9 mouse cellular contexts compared by ENCODE assay signal in genomic region chr1:66940903-66941302, GRCm38 (mm10). TPM values are rescaled to one million over a fixed set of nuclear protein-coding genes. Genes with fewer than 3 reads are reported as not detected.
DNase-seq lines count a peak whose midpoint lies in the region; ATAC-seq and TF ChIP-seq lines count a peak whose summit lies in the region.
"Had no signal": no experiment of that assay in that cellular context is flagged by ENCODE, and none has a peak within 500 bp of the region (broad histone marks: within the 10 kb centered on the region; RNA-seq: fewer than 3 reads in every experiment).

No protein-coding gene starts in this region.

- no peaks in the 10 kb centered on the region for H3K9me3 ChIP-seq in limb, embryonic 14.5 days (ENCODE audit: control insufficient read depth, low read length)

- peak; percentile 65 for TF ChIP-seq CTCF in layer of hippocampus, adult 2 months (conservative IDR thresholded peaks at IDR 0.05)
- no peak for TF ChIP-seq CTCF in cerebellum, adult 2 months (IDR thresholded peaks at IDR 0.05; ENCODE audit: borderline replicate concordance, insufficient read depth, low read depth, low read length)

- H3K36me3 ChIP-seq in limb, embryonic 14.5 days (ENCODE audit: control insufficient read depth, insufficient read depth, low read length), result no peaks in the 10 kb centered on the region

- no peak for DNase-seq in layer of hippocampus, adult 2 months (ENCODE audit: low spot score in 2 of 2)
- DNase-seq in layer of hippocampus, postnatal 36 days, result no peak
- DNase-seq in MEL-GATA-1-ER (ENCODE audit: extremely low read depth, low read depth), result peak; percentile 8
- peak; percentile 50 for DNase-seq in embryo, embryonic 10.5 days (ENCODE audit: low spot score)
- peak; percentile 42 for DNase-seq in limb, embryonic 14.5 days (ENCODE audit: low spot score)
- DNase-seq in cerebellum, postnatal 25 days, result no peak
- DNase-seq in cerebellum, adult 2 months, result no peak
- DNase-seq in left cerebral cortex, adult 11 months (ENCODE audit: low spot score), result no peak
- DNase-seq: cerebellum, adult 9-10 months had no signal

- H3K9ac ChIP-seq in limb, embryonic 14.5 days (ENCODE audit: low read depth, low read length, severe bottlenecking), result no peak overlapping the region

- no peaks in the 10 kb centered on the region; the same call in 1 of the 2 replicates for H3K4me1 ChIP-seq in limb, embryonic 14.5 days (ENCODE audit: control insufficient read depth, insufficient read depth, low read length)
- no peaks in the 10 kb centered on the region for H3K4me1 ChIP-seq in cerebellum, adult 2 months (ENCODE audit: control insufficient read depth, insufficient read depth, low read length)

- 18% methylated on average over 6 of the region's 6 CpGs for WGBS in limb, embryonic 14.5 days
- 62% methylated on average over 6 of the region's 6 CpGs for WGBS in cerebellum, adult 2 months

- no peak overlapping the region for H3K4me2 ChIP-seq in limb, embryonic 14.5 days (replicated peaks; ENCODE audit: low read depth, low read length, severe bottlenecking)

- H3K27ac ChIP-seq in layer of hippocampus, adult 2 months, result no peak overlapping the region
- H3K27ac ChIP-seq in limb, embryonic 14.5 days (replicated peaks; ENCODE audit: low read depth, low read length), result no peak overlapping the region
- H3K27ac ChIP-seq in cerebellum, adult 2 months (ENCODE audit: insufficient read depth, low read length), result no peak overlapping the region

- no peak for TF ChIP-seq POLR2A in limb, embryonic 14.5 days (IDR thresholded peaks at IDR 0.05; ENCODE audit: borderline replicate concordance, extremely low read depth, insufficient read depth, insufficient read length)
- no peak for TF ChIP-seq POLR2A in cerebellum, adult 2 months (IDR thresholded peaks at IDR 0.05; ENCODE audit: borderline replicate concordance, insufficient read depth, low read length)

- peak; percentile 83; the same call in 1 of the 2 replicates for ATAC-seq in limb, embryonic 14.5 days (ENCODE audit: low FRiP score, low read depth)

- H3K4me3 ChIP-seq in layer of hippocampus, adult 2 months, result no peak overlapping the region
- no peak overlapping the region for H3K4me3 ChIP-seq in limb, embryonic 14.5 days (replicated peaks; ENCODE audit: low read length)
- H3K4me3 ChIP-seq in cerebellum, adult 2 months (replicated peaks; ENCODE audit: insufficient read depth, low read depth, low read length), result no peak overlapping the region

- H3K27me3 ChIP-seq in limb, embryonic 14.5 days (ENCODE audit: control insufficient read depth, insufficient read depth, low read length), result no peaks in the 10 kb centered on the region
- H3K27me3 ChIP-seq in cerebellum, adult 2 months (ENCODE audit: control insufficient read depth, insufficient read depth, low read length), result no peaks in the 10 kb centered on the region

RNA-seq across cellular contexts. Expression of gene Myl1, which starts 4.3 kb away (rescaled TPM):
- total RNA-seq in layer of hippocampus, adult 2 months (2021), result 1 to 10 TPM in 1 of 2 experiments, under 1 TPM in 1; 0.71 to 1.1 TPM
- under 1 TPM; 0.56 to 0.97 TPM for total RNA-seq in layer of hippocampus, postnatal 36 days (2021)
- polyA plus RNA-seq in limb, embryonic 14.5 days (2012; rRNA removed), result 125 and 193 TPM in 2 replicates
- 463 and 677 TPM in 2 replicates for polyA plus RNA-seq in limb, embryonic 14.5 days (2014; fragmentation: Nextera tagmentation; extraction: Ambion mirVana)
- polyA plus RNA-seq in cerebellum, adult 2 months (2012; rRNA removed), result 2.7 and 4.1 TPM in 2 replicates

Comparison
In these comparisons a context has a peak if more than half of its experiments do, and no peak if none do; other contexts are left out.
1. DNase-seq: peak in MEL-GATA-1-ER (single experiment), embryo, embryonic 10.5 days (single experiment) and limb, embryonic 14.5 days (single experiment); none in layer of hippocampus, adult 2 months (0 of 2), layer of hippocampus, postnatal 36 days (0 of 2), cerebellum, postnatal 25 days (0 of 2), cerebellum, adult 2 months (0 of 2) and left cerebral cortex, adult 11 months (single experiment).